Mouse (Mus musculus) spleen, adult 12 weeks (tissue): ENCODE results near the gene Atp8a1.
A peak's percentile ranks its signal among the peaks of the same experiment; 100 is the strongest.

Source experiments
- DNase-seq: peaks from one replicate; pipeline ENCODE4 v3.0.0; 2022; ENCODE audit warnings: low spot score

The Atp8a1 gene

GRCm38 (mm10) chr5:67847253-67848165, at the start of gene Atp8a1:
Gene Atp8a1 (minus strand): TSS chr5:67847434.
- peak; percentile 100 for DNase-seq

- DNase-seq: no peak
Measured at GRCm38 (mm10) chr5:67884422-67885210, 37.4 kb upstream of the Atp8a1 start.

- DNase-seq: no peak
Measured at GRCm38 (mm10) chr5:67883564-67884171, 36.4 kb upstream of the Atp8a1 start.

- DNase-seq: no peak
Measured at GRCm38 (mm10) chr5:67871414-67871813, 24.2 kb upstream of the Atp8a1 start.

GRCm38 (mm10) chr5:67866221-67866620, 19.0 kb upstream of the Atp8a1 start:
- DNase-seq: no peak

- no peak for DNase-seq
Measured at GRCm38 (mm10) chr5:67865670-67866069, 18.4 kb upstream of the Atp8a1 start.

- DNase-seq: no peak
Measured at GRCm38 (mm10) chr5:67864508-67865060, 17.4 kb upstream of the Atp8a1 start.

GRCm38 (mm10) chr5:67863950-67864391, 16.7 kb upstream of the Atp8a1 start:
- DNase-seq: no peak

- DNase-seq: no peak
Measured at GRCm38 (mm10) chr5:67854963-67855606, 7.9 kb upstream of the Atp8a1 start.

- DNase-seq: no peak
Measured at GRCm38 (mm10) chr5:67852860-67853259, 5.6 kb upstream of the Atp8a1 start.

GRCm38 (mm10) chr5:67849411-67849810, 2.2 kb upstream of the Atp8a1 start:
- DNase-seq: no peak

GRCm38 (mm10) chr5:67848511-67849014, 1.3 kb upstream of the Atp8a1 start:
- DNase-seq: no peak

GRCm38 (mm10) chr5:67846361-67847224, 641 bp downstream of the Atp8a1 start:
- peak; percentile 56 for DNase-seq

GRCm38 (mm10) chr5:67845190-67845691, 2.0 kb downstream of the Atp8a1 start:
- peak; percentile 36 for DNase-seq

- DNase-seq: no peak
Measured at GRCm38 (mm10) chr5:67844070-67844469, 3.2 kb downstream of the Atp8a1 start.

GRCm38 (mm10) chr5:67842306-67842705, 4.9 kb downstream of the Atp8a1 start:
- no peak for DNase-seq

- DNase-seq: no peak
Measured at GRCm38 (mm10) chr5:67833841-67834240, 13.4 kb downstream of the Atp8a1 start.

- DNase-seq: no peak
Measured at GRCm38 (mm10) chr5:67831293-67832147, 15.7 kb downstream of the Atp8a1 start.

- DNase-seq: no peak
Measured at GRCm38 (mm10) chr5:67828356-67828755, 18.9 kb downstream of the Atp8a1 start.
